Mouse (Mus musculus) brain, embryonic 14.5 days (tissue): ENCODE data around the gene Hectd4.

Experiments
- CTCF ChIP-seq: fragments of 200-500 bp; IDR thresholded peaks from 2 replicates; pipeline ENCODE4 v1.5.1; 2012; ENCODE audit warnings: inconsistent platforms, mild to moderate bottlenecking, moderate library complexity, borderline replicate concordance; ENCODE audit not compliant: insufficient read depth, insufficient read length; ENCODE audit errors: extremely low read depth
- POLR2A ChIP-seq: fragments of 200-500 bp; IDR thresholded peaks from 2 replicates; pipeline ENCODE4 v1.6.1; 2012; ENCODE audit warnings: mild to moderate bottlenecking, inconsistent platforms, borderline replicate concordance; ENCODE audit not compliant: poor library complexity, insufficient read depth, insufficient read length, severe bottlenecking; ENCODE audit errors: extremely low read depth

DNA sequence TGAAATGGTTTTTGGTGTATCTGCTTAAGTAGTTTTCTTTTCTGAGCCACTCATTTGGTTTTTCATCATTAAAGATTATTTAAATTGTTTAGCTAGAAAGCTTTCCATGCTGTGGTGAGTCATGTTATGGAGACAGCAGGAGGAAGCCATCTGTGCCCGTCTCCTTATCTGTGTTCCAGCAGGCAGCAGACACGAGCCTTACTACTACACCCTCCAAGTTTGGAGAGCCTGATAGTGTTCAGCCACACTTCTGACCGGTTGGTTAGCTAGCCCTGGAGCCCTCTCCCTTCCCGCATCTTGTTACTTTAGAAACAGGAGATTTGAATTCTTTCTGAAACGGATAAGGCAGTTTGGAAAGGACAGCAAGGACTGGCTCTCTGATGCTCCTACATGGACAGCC is 16.2 kb downstream of the Hectd4 start:
- no peak for TF ChIP-seq CTCF
- no peak for TF ChIP-seq POLR2A
